Mouse (Mus musculus): Measurements from ENCODE around the gene Strip1. TPM values are rescaled to one million over a fixed set of nuclear protein-coding genes. Genes with fewer than 3 reads are reported as not detected.

Gene Strip1
- total RNA-seq, 2 experiments from 2014 or later: 70.4 to 76.2 TPM

GRCm38 (mm10) chr3:107629411-107629810, 2.1 kb downstream of the Strip1 start:
- DNase-seq (ENCODE audit: low spot score in 2 of 2): no peak

GRCm38 (mm10) chr3:107628551-107628950, 2.9 kb downstream of the Strip1 start:
- DNase-seq (ENCODE audit: low spot score in 2 of 2): peak; percentile 37 to 73

GRCm38 (mm10) chr3:107627641-107628040, 3.9 kb downstream of the Strip1 start:
- no peak for DNase-seq (ENCODE audit: low spot score in 2 of 2)

GRCm38 (mm10) chr3:107626751-107627150, 4.7 kb downstream of the Strip1 start:
- DNase-seq (ENCODE audit: low spot score in 2 of 2): no peak

GRCm38 (mm10) chr3:107625536-107625935, 6.0 kb downstream of the Strip1 start:
- no peak for DNase-seq (ENCODE audit: low spot score in 2 of 2)

GRCm38 (mm10) chr3:107624424-107624823, 7.1 kb downstream of the Strip1 start:
- DNase-seq (ENCODE audit: low spot score in 2 of 2): no peak

- no peak for DNase-seq (ENCODE audit: low spot score in 2 of 2)
Measured at GRCm38 (mm10) chr3:107622537-107622936, 9.0 kb downstream of the Strip1 start.

GRCm38 (mm10) chr3:107621286-107622075, 10.0 kb downstream of the Strip1 start:
- no peak for DNase-seq (ENCODE audit: low spot score in 2 of 2)

GRCm38 (mm10) chr3:107619911-107620310, 11.6 kb downstream of the Strip1 start:
- DNase-seq (ENCODE audit: low spot score in 2 of 2): no peak

GRCm38 (mm10) chr3:107617800-107618199, 13.7 kb downstream of the Strip1 start:
- no peak for DNase-seq (ENCODE audit: low spot score in 2 of 2)

GRCm38 (mm10) chr3:107612902-107613525, 18.5 kb downstream of the Strip1 start:
- DNase-seq (ENCODE audit: low spot score in 2 of 2): peak; percentile 30 to 80

GRCm38 (mm10) chr3:107611394-107611793, 20.1 kb downstream of the Strip1 start:
- no peak for DNase-seq (ENCODE audit: low spot score in 2 of 2)

GRCm38 (mm10) chr3:107609376-107609775, 22.1 kb downstream of the Strip1 start:
- DNase-seq (ENCODE audit: low spot score in 2 of 2): no peak

GRCm38 (mm10) chr3:107608808-107609207, 22.7 kb downstream of the Strip1 start:
- DNase-seq (ENCODE audit: low spot score in 2 of 2): no peak

GRCm38 (mm10) chr3:107607221-107607620, 24.3 kb downstream of the Strip1 start:
- no peak for DNase-seq (ENCODE audit: low spot score in 2 of 2)

GRCm38 (mm10) chr3:107605304-107605703, 26.2 kb downstream of the Strip1 start:
- DNase-seq (ENCODE audit: low spot score in 2 of 2): peak in 1 of 2 experiments; percentile 41

GRCm38 (mm10) chr3:107600127-107600526, 31.4 kb downstream of the Strip1 start:
- DNase-seq (ENCODE audit: low spot score in 2 of 2): no peak

GRCm38 (mm10) chr3:107597586-107598389, 33.7 kb downstream of the Strip1 start:
- no peak for DNase-seq (ENCODE audit: low spot score in 2 of 2)

- DNase-seq (ENCODE audit: low spot score in 2 of 2): no peak
Measured at GRCm38 (mm10) chr3:107597134-107597533, 34.4 kb downstream of the Strip1 start.

GRCm38 (mm10) chr3:107596559-107596958, 34.9 kb downstream of the Strip1 start:
- DNase-seq (ENCODE audit: low spot score in 2 of 2): no peak

GRCm38 (mm10) chr3:107595938-107596461, 35.5 kb downstream of the Strip1 start:
- DNase-seq (ENCODE audit: low spot score in 2 of 2): no peak
